Mouse (Mus musculus) lung, postnatal 0 days (tissue): ENCODE data around the gene Dusp1.

ENCODE experiments used
- CTCF ChIP-seq: IDR thresholded peaks from 2 replicates; pipeline ENCODE4 v1.5.1; 2016; ENCODE audit warnings: antibody characterized with exemption, mild to moderate bottlenecking
- EP300 ChIP-seq: IDR thresholded peaks from 2 replicates; pipeline ENCODE4 v1.6.1; 2016; ENCODE audit warnings: antibody characterized with exemption, mild to moderate bottlenecking, control low read depth

DNA sequence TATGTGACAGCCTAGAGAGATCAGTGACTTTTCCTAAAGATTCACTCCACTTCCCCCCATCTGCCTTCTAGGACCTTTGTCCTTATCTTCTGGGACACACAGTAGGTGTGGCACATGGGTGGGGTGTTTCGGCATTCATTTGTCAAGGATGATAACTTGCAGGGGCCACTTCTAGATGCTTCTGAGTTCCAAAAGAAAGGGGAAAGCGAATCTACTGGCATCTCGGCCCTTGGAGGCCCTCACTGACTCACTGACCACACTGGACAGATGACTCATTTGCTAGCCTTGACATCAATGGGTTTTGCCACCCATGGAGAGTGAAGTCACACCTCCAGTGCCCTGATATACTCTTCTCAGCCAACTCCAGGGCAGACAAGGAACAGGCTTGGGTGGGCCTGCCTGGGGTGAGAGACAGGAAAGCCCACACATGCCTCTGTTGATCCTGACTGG is 47.3 kb downstream of the Dusp1 start:
- TF ChIP-seq CTCF (no peak), EP300 (peak; percentile 59)
